Mouse (Mus musculus): ENCODE measurements around the gene Trp53i13.

The Trp53i13 gene

DNA sequence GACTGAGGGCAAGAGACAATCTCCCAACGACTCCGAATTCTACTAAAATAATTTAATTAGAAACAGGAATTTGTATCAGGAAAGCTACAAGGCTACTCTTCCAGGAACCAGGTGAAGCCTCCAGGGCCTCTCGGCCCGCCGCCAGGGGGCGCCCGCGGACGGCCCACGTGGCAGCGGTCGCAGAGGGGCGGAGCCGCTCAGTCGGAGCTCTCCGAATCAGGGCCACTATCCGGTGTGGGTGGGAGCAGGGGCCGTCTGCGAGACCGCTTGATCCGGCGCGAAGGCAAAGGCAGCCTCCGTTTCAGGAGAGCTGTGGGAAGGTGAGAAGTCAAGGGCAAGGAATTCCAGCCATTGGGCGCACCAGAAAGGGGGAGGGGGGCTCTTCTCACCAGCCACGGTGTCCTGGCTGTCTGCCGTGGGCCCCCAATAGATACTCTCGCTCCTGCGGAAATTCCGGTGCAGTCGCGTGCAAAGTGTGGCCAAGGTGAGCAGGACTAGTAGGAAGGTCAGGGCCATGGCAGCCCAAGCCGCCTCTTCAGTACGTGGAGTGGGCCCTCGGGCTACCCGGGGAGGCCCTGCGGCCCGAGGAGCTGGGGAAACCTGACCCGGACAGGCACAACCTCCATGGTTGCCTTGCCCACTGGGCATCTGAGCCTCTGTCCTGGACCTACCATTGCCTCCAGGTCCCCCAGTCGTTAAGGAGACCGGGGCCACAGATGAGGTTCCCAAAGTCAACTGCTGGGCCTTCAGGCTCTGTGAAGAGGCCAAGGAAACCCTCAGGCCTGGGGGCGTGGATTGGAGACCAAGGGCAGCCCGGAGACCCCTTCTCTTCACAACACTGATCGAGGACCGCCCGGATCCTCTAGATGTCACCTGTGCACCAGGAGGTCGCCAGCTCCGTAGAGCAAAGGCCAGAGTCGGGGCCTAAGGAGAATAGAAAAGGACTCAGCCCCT lies 7.4 kb downstream of the Trp53i13 start:
- peak; percentile 82 for DNase-seq (ENCODE audit: low spot score)

DNA sequence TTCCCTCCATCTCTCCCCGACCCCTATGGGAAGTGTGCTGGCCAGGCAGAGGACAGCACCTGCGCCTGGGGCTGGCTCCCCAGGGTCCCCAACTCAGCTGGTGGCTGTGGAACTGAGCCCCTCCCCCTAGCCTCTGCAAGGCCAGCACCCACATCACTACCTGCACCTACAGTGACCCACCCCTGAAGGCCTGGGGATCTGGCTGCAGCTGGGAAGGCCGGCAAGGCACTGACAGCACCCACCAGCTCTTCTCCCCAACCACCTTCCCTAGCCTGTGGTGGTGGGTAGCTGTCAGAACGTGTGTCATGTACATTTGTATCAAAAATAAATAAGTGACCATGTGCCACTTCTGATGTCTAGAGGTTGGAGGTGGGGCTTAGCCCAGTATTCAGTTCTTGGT lies 8.4 kb downstream of the Trp53i13 start:
- no peak for DNase-seq (ENCODE audit: low spot score)

DNA sequence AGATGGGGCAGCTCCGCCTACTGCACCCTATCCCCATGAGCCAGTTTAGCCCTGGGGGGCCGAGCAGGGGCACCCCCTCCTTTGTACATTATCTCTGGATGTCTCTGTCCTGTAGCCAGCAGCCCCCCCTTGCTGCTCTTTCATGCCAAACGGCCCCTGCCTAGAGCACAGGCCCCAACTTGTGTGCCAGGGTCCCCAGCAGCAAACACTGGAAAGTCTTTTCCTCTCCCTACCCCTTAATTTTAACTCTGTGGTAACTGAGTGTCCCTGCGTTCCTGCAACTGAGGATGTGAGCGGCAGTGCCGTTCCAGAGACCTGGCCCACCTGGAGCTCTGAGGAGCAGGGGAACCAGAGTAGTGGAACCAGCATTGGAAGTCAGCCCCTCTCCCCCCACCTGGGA lies 8.8 kb downstream of the Trp53i13 start:
- no peak for DNase-seq (ENCODE audit: low spot score)

DNA sequence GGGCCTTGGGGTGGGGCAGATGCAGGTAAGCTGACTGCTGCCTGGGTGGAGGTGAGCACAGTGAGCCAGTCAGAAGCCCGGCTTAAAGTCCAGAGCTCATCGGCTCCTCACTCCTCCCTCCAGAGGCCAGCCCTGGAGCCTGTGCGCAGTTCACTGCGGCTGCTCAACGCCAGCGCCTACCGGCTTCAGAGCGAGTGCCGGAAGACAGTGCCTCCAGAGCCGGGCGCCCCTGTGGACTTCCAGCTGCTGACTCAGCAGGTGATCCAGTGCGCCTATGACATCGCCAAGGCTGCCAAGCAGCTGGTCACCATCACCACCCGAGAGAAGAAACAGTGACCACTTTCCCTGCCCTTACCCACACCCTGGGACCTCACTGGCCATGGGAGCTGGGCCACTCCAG lies 9.5 kb downstream of the Trp53i13 start:
- DNase-seq (ENCODE audit: low spot score): no peak

DNA sequence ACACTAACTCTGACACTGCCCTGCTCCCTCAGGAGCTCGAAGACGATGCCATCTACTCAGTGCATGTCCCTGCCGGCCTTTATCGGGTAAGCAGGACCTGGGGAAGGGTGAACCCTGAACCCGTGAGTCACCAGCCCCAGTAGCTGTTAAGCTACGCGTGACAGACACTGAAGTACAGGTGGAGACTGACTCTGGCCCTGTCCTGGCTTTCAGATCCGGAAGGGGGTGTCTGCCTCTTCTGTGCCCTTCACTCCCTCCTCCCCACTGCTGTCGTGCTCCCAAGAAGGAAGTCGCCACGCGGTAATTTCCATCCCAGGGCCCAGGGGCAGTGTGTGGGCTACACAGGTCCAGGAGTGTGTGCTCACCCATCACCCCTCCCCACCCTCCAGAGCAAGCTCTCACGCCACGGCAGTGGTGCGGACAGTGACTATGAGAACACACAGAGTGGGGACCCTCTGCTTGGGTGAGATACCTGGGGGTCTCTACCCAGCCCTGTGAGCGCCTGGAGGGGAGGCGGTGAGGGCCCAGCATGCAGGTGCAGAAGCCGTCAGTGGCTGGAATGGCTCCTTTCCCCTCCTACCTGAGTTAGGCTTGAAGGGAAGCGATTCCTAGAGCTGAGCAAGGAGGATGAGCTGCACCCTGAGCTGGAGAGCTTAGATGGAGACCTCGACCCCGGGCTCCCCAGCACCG lies 10.3 kb downstream of the Trp53i13 start:
- no peak for DNase-seq (ENCODE audit: low spot score)

DNA sequence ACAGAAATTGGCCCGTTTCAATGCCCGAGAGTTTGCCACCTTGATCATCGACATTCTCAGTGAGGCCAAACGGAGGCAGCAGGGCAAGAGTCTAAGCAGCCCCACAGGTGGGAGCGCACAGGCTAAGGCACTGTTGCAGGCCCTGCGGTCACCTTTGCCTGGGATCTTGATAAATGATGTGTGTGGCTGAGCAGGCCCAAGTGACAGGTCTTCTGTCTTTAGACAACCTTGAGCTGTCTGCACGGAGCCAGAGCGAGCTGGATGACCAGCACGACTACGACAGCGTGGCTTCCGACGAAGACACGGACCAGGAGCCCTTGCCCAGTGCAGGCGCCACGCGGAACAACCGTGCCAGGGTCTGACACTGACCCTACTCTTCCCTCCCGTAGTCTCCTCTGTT lies 11.4 kb downstream of the Trp53i13 start:
- DNase-seq (ENCODE audit: low spot score): no peak

DNA sequence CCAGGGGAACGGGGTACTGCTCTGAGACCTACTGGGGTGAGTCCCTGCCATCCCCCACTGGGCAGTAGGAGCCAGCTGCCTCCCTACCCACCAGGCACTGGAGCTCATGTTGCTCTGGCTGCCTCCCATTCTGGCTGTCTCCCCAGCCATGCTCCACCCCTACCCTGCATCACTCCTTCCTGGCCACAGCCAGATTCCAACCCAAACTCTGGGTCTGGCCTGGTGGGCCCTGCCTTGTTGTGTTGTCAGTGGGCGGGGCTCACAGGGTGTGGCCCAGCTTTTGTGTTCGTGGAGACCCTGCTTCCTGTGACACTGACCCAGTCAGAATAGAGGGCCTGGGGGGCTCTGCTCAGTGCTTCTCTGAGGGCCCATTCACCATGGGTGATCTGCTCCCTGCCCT lies 12.3 kb downstream of the Trp53i13 start:
- DNase-seq (ENCODE audit: low spot score): no peak

DNA sequence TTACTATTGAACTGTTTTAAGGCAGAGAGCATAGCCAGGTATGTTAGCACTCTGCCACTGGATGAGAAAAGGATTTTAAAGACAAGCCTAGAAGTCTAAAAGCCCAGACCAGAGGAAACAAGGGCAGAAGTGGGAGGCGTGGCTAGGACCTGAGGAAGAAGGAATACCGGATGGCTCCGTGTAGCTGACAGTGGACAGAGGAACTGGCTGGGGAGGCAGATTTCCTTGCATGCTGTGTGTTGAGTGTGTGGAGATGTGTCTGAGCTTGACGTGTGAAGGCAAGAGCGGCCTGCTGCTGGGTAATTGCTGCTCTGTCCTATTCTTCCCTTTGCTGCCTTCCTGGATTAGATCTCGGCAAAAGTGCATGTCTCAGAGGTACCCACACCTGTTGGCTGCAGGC lies 13.3 kb downstream of the Trp53i13 start:
- no peak for DNase-seq (ENCODE audit: low spot score)

DNA sequence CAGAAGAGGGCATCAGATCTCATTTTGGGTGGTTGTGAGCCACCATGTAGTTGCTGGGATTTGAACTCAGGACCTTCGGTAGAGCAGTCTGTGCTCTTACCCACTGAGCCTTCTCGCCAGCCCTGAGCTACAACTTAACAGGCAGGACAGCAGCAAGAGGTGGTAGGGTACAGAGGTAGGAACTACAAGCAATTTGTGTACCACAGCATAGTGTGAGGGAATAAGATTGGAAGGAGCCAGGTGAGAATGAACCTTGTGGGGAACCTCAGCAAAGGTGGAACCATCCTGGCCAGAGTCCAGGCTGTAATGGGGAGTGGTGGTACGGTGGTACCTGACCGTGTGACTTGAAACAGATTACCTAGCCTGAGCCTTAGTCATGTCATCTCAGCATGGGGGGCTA lies 13.8 kb downstream of the Trp53i13 start:
- no peak for DNase-seq (ENCODE audit: low spot score)

DNA sequence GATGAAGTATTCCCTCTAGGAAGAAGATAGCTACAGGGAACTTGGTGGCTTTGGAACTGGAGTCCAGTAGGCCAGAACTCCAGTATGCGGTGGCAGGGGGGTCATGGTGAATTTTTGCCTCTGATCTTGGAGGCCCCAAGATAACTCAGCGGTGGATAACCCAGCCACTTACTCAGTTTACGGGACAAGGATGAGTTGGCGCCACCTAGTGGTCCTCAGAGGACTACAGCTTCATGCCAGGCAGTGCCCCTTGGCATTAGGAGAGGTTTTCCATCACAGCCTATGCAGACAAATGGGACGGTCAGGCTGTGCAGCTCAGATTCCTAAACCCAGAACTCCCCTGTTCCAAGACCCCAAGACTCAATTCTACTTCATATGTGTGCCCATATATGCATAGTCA lies 14.4 kb downstream of the Trp53i13 start:
- DNase-seq (ENCODE audit: low spot score): peak; percentile 89

DNA sequence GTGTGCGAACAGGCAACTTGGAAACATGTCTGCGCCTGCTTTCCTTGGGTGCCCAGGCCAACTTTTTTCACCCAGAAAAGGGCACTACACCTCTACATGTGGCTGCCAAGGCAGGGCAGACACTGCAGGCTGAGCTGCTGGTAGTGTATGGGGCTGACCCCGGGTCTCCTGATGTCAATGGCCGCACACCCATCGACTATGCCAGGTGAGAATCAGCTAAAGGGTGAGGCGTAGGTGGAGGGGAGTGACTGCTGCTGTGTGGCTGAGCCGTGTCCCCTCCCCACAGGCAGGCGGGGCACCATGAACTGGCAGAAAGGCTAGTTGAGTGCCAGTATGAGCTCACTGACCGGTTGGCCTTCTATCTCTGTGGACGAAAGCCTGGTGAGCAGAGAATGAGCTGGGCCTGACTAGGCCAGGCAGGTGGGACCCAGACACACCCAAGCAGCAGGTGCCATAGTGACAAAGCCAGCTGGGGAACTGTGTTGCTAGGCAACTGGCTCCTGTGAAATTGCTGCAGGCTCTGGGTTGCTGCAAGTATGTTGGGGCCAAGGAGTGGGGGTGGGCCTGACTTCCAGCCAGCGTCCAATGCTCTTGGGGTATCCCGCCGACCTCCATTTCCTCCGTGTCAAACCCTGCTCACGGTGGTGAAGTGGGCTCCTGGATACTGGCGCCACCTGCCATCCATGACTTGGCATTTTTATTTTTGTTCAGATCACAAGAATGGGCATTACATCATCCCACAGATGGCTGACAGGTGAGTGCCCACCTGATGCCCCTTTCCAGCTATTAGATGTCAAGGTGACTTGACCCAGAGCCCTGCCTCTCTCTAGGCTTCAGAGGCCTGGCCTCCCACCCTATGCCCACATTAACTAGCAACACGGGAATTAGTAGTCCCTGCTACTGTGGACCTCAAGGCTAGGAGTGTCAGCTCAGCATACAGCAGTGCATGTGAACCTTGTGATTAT lies 15.1 kb downstream of the Trp53i13 start:
- no peak for DNase-seq (ENCODE audit: low spot score)

DNA sequence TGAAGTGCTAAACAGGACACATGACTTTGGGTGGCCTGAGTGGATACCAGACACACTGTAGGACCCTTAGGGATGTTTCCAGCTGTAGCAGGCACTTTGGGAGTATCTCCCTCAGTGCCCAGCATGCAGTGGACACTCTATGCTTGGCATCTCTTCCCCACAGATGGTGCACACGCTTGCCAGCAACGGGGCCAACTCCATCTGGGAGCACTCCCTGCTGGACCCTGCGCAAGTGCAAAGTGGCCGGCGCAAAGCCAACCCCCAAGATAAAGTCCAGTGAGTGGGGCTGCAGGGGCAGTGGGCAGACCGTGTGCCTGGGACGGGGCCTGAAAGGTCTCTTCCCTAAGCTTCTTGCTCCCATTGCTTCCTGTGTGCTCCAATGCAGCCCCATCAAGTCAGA lies 16.4 kb downstream of the Trp53i13 start:
- no peak for DNase-seq (ENCODE audit: low spot score)

DNA sequence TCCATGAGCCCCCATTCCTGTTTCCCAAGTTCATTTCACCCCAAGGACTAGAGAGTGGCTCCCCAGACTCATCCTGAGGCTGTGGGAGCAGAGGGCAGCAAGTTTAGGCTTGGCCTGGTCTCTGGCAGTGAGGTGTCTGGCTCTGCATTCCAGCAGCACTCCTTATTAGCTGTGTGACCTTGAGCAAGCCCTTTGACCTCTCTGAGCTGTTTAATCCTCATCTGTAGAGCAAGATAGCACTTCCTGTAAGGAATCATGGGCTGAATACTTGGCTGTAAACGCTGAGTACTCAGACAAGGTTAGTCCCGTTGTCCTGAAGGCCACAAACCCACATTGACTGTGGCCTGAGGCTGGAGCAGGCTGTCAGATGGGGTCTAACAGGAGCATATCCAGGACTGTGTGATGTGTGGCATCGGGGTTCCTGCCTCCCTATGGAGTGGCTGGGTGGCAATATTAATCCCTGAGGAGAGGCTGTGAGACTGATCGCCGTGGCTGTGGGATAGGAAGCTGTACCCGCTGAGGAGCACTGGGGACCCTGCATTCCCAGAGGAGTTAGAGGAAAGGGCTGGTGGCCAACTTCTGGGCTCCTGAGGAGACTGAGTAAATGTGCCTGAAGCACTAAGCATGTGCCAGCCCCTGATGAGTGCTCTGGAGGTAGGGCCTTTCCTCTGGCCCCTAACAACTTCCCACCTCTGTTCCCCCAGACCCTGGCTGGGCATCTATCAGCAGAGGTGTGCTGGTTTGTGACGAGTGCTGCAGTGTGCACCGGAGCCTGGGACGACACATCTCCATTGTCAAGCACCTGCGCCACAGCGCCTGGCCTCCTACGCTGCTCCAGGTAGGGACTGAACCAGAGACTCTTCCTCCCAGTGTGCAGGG lies 17.3 kb downstream of the Trp53i13 start:
- peak; percentile 60 for DNase-seq (ENCODE audit: low spot score)

DNA sequence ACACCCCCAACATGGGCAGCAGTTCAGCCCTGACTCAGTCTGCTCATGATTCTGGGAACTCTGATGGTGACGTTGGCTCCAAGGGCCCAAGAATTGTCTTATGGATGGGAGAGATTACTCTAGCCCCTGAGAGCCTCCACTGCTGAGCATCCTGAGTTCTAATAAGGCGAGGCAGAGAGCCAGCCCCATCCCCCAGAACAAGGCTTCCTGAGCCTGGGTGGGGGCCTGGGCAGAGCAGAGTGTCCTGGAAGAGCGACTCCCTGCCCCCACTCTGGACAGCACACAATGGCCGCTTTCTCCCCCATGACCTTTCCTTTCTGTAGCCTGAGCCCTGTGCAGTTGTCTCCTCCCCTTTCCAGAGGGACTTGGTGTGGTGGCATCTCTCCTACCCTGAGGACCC lies 17.9 kb downstream of the Trp53i13 start:
- peak; percentile 77 for DNase-seq (ENCODE audit: low spot score)

DNA sequence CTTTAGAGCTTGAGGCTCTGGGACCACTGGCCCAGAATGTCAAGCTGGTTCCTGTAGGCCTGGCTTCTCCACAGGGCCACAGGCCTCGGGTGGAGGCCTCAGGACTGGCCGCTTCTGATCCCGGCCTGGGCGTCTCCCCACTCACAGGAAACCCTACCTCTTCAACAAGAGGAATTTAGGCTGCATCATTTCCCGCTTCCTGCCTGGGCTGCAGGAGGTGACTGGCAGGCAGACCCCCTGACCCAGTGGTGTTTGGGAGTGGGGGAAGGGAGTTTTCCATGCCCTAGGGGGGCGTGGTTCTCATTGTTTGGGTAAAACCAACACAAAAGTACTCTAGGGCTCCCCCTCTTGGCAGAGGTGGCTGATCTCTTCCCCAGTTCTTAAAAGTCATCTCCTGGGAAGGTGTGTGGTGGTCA lies 18.4 kb downstream of the Trp53i13 start:
- peak; percentile 90 for DNase-seq (ENCODE audit: low spot score)

DNA sequence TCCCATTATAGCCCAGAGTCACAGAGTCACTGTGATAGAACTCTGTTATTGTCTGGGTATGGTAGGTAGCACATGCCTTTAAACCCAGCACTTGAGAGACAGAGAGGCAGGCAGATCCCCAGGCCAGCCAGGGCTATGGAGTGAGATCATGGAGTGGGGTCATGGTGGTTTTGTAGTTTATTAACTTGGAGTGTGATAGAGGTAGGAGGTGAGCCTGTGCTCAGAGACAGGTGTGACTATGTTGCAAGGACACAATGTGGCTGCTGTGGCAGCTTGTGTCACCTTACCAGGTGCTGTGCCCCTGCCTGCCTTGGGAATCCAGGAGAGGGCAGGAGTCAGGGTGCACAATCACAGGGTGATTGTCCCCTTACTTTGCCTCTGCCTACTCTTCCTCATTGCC lies 20.3 kb downstream of the Trp53i13 start:
- DNase-seq (ENCODE audit: low spot score): no peak

DNA sequence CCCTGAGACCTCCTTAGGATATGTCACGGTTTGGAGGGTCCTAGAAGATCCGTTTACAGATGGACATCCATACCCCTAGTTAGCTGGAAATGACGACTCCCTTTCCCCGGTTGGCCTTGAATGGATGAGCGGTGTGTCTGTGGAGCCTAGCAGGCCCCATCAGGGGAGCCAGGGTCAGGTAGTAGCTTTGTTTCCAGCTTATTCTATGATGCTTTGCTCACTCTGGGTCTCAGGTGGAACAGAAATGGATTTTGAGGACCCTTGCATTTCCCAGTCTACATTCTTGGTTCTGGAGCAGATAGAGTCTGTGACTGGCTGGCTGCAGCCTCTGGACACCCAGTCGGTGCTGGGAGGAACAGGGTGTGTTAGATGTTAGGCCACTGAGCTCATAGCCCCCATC lies 21.0 kb downstream of the Trp53i13 start:
- no peak for DNase-seq (ENCODE audit: low spot score)

DNA sequence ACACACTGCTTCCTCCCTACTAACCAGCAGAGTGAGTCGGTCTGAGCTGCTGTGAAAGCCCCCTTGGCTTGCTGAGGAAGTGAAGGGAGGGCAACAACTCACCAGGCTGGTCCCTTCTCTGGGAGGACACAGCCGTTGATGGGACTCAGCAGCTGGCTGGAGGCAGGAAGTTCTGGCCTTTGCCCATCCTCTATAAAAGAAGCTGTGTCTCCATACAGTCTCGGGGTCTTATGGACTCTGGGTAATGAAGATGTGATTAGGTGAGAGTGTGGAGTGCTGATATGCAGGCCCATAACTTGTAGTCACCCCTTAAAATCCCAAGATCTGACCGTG lies 21.5 kb downstream of the Trp53i13 start:
- no peak for DNase-seq (ENCODE audit: low spot score)

DNA sequence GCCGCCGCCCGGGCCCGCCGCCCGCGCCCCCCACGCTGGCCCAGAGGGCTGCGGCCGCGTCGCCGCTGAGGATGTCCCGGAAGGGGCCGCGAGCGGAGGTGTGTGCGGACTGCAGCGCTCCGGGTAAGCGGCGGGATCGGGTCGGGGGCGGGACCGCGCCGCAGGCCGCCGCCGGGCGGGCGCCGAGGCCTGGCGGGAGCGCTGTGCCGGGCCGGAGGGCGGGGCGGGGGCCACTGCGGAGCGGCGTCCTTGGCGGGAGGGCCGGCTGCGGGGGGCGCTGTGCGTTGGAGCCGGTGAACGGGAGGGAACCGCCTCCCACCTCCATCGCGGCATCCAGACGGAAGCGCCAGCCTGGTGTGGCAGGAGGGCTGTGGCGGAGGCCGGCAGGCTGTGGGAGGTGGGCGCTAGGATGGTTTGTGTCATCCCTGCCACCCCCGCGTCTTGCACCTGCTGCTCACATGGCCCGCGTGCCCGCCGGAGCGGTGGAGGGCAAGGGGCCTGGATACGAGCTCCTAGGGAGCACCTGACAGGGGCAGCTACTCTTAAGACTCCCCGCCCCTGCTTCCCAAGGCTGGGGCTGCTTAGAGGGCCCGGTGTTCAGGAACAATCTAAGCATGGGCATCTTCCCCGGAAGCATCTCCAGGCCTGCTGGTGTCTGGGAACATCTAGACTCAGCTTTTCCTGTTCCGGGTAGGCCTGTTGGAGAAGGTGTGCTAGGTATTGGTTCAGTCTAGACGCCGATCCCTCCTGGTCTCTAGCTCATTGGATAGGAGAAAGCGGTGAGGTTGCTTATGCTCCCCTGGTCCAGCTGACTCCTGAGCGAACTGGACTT lies 22.1 kb downstream of the Trp53i13 start, which contains the start of gene Git1:
TSS of gene Git1 (plus strand) at position 51 of the 832 bp plus-strand sequence.
- DNase-seq (ENCODE audit: low spot score): peak; percentile 40

DNA sequence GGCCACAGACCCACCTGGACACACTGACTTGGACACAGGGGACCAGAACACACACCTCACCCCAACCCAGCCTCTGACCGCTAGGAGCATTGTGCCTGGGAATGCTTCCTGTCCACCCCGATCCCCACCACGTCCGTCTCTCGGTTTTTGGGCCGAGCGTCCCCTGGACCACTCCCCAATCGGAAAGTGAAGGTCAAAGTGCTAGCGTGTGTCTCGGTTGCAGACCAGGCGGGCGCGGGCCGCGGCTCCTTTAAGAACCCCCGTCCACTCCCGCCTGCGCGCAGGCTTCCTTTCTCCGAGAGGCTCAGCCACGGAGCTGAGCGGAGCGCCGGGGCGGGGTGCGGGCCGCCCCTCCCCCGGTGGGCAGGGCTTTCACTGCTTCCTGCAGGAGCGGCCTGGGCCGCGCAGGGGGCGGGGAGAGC lies 22.9 kb downstream of the Trp53i13 start:
- peak; percentile 89 for DNase-seq (ENCODE audit: low spot score)

Data from embryo, embryonic 10 days (tissue).